Mouse (Mus musculus) gastrocnemius, adult 2 months (tissue): ENCODE measurements at regions not wholly inside any gene's neighbourhood (a gene's known extent, or its start where the extent isn't known, plus 50 kb on each side); places are given as distances from the start of the nearest gene placed in this dataset.

ENCODE experiments used
- DNase-seq: peaks from one replicate; pipeline ENCODE4 v3.0.0; 2022
- H3K27ac ChIP-seq: fragments of 200-600 bp; 2 replicates; pipeline ENCODE4 v1.8.1; 2022; ENCODE audit warnings: mild to moderate bottlenecking
- H3K4me3 ChIP-seq: fragments of 200-600 bp; 2 replicates; pipeline ENCODE4 v1.8.1; 2022; ENCODE audit warnings: mild to moderate bottlenecking, moderate library complexity
- CTCF ChIP-seq: fragments of 200-600 bp; IDR thresholded peaks from 2 replicates; pipeline ENCODE4 v1.8.1; 2022; ENCODE audit warnings: antibody characterized with exemption, mild to moderate bottlenecking, moderate library complexity
- intact Hi-C: fragments of 180-260 bp; cut with DNase I; formaldehyde crosslinking; loops from one replicate; pipeline ENCODE4 v1.15.1; 2025

GRCm38 (mm10) chr14:23115889-23116510 lies 898.3 kb downstream of the Kcnma1 start:
- intact Hi-C loops = no loop called here
- no peak overlapping the region for H3K27ac ChIP-seq
- no peak for DNase-seq
- no peak overlapping the region for H3K4me3 ChIP-seq
- TF ChIP-seq CTCF = no peak

GRCm38 (mm10) chr14:23114910-23115309 lies 899.4 kb downstream of the Kcnma1 start:
- DNase-seq = peak; percentile 54

GRCm38 (mm10) chr14:23114456-23114855 lies 899.8 kb downstream of the Kcnma1 start:
- no peak for DNase-seq
- TF ChIP-seq CTCF = no peak
- H3K4me3 ChIP-seq = no peak overlapping the region
- intact Hi-C loops = no loop called here
- 0 out of 2 replicates have a peak overlapping the region, but pooled peaks have one; percentile 1 for H3K27ac ChIP-seq

More at GRCm38 (mm10) chr14:23114910-23115309, 899.4 kb downstream of the Kcnma1 start:
- intact Hi-C loops = no loop called here
- 0 out of 2 replicates have a peak overlapping the region, but pooled peaks have one; percentile 1 for H3K27ac ChIP-seq
- H3K4me3 ChIP-seq = no peak overlapping the region
- no peak for TF ChIP-seq CTCF

- no peak for TF ChIP-seq CTCF
- Histone ChIP-seq H3K27ac (no peak overlapping the region), H3K4me3 (no peak overlapping the region)
- no peak for DNase-seq
- intact Hi-C loops = no loop called here
Observed at GRCm38 (mm10) chr14:23112369-23112768, 901.9 kb downstream of the Kcnma1 start.

GRCm38 (mm10) chr14:23108590-23108989 lies 905.7 kb downstream of the Kcnma1 start:
- intact Hi-C loops = no loop called here
- no peak for DNase-seq
- TF ChIP-seq CTCF = no peak

GRCm38 (mm10) chr14:23107466-23107865 lies 906.8 kb downstream of the Kcnma1 start:
- Histone ChIP-seq H3K4me3 (no peak overlapping the region), H3K27ac (no peak overlapping the region)
- intact Hi-C loops = no loop called here
- TF ChIP-seq CTCF = no peak
- no peak for DNase-seq

More at GRCm38 (mm10) chr14:23108590-23108989, 905.7 kb downstream of the Kcnma1 start:
- no peak overlapping the region for H3K27ac ChIP-seq
- H3K4me3 ChIP-seq = no peak overlapping the region
